Mouse (Mus musculus): ENCODE measurements around the gene Itpka. TPM values are rescaled to one million over a fixed set of nuclear protein-coding genes. Genes with fewer than 3 reads are reported as not detected.
"Not testable (repeated sequence)": the region's sequence is repeated elsewhere in the genome, so short reads cannot be mapped to it uniquely, and the experiment has no call there.

Itpka gene
- polyA plus RNA-seq (2016; fragmentation: Nextera tagmentation; extraction: Ambion mirVana) = 0.34 and 0.96 TPM in 2 replicates

DNA sequence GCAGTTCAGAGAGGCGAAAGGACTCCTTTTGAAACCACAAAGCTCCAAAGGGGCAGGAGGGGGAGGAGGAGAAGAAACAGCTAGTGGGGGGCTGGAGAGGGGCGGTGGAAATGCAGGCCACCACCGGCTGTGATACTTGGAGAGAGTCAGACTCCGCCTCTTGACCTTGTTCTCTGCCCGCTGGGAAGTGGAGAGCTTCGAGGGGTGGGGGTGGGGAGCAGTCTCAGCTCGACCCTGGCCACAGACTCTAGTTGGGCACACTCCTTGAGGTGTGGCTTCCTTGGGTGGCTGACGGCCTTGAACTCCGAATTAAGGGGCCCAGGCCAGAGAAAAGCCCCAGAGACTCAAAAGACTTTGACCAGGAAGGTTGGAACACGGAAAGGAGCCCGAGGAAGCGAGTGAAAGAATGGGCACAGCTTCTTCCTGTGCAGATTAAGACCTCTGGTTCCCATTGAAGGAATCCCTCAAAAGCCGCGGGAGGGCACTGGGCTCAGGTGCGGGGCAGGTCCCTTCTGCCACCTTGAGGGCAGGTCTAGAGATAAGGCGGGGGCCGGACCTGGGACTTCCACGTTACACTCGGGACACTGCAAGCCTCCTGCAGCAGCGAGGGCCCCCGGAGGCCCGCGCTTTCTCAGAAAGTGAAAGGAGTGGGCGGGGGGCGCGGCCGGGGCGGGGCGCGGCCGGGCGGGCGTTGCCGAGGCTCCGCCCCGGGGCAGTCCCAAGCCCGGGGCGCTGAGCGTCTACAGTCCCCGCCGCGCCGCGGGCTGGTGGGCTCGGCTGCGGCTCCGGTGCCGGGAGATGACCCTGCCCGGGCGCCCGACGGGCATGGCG, at the start of gene Itpka:
TSS of gene Itpka (plus strand) at position 757 of the 831 bp plus-strand sequence.
- peaks cover 62% of the 10 kb centered on the region for H3K27me3 ChIP-seq (replicated peaks)
- peak within 1 kb of the TSS; percentile 32; the same call in 1 of the 2 replicates for H3K27ac ChIP-seq
- H3K9me3 ChIP-seq = no peaks in the 10 kb centered on the region

DNA sequence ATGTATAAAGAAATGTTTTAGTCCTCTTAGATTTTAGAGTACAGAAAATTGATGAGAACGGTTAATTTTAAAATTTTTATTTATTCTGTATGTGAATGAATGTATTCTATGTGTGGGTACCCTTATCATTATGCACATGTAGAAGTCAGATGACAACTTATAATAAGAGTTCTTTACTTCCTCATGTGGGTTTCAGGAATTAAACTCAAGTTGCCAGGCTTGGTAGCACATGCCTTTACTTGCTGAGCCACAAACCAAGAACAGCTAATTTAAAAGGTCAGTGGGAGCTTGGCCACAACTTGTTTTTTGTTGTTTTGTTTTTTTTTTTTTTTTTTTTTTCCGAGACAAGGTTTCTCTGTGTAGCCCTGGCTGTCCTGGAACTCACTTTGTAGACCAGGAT, 47.3 kb upstream of the Itpka start:
- Histone ChIP-seq H3K4me2 (replicated peaks) (no peak overlapping the region), H3K36me3 (peaks cover 8% of the 10 kb centered on the region; the same call in 1 of the 2 replicates), H3K4me3 (no peak overlapping the region), H3K4me1 (no peaks in the 10 kb centered on the region), H3K27ac (no peak overlapping the region), H3K9me3 (no peaks in the 10 kb centered on the region), H3K27me3 (replicated peaks) (no peaks in the 10 kb centered on the region), H3K9ac (no peak overlapping the region)
- ATAC-seq (ENCODE audit: low FRiP score, low read depth) = no peak
- WGBS = 76% methylated on average over 2 of the region's 2 CpGs

More for the DNA sequence above, at the start of gene Itpka:
- WGBS = under 1% methylated on average over 52 of the region's 53 CpGs
- H3K4me3 ChIP-seq = peak within 1 kb of the TSS; percentile 60
- H3K4me1 ChIP-seq = peaks cover 33% of the 10 kb centered on the region
- H3K36me3 ChIP-seq = no peaks in the 10 kb centered on the region
- peak within 1 kb of the TSS; percentile 69 for H3K9ac ChIP-seq
- H3K4me2 ChIP-seq (replicated peaks) = peak within 1 kb of the TSS; percentile 99
- ATAC-seq (ENCODE audit: low FRiP score, low read depth) = peak; percentile 64

DNA sequence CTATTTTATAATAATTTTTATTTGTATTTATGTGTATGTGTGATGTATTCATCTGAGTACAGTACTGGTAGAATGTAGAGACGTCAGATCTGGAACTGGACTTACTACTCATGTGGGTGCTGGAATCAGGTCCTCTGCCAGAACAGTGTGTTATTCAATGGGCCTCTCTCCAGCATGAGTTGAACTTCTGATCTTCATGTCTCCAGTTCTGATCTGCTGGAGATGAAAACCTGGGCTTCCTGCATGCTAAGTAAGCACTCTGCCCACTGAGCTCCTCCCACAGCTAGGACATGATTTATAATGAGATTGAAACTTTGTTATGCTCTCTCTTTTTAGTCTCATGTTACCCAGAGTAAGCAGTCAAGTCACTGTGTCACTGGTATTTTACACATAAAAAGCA, 46.0 kb upstream of the Itpka start:
- H3K4me3 ChIP-seq = no peak overlapping the region
- H3K27me3 ChIP-seq (replicated peaks) = no peaks in the 10 kb centered on the region
- ATAC-seq (ENCODE audit: low FRiP score, low read depth) = no peak
- H3K9me3 ChIP-seq = no peaks in the 10 kb centered on the region
- H3K9ac ChIP-seq = no peak overlapping the region
- 84% methylated on average over 1 of the region's 1 CpGs for WGBS
- H3K36me3 ChIP-seq = peaks cover 8% of the 10 kb centered on the region; the same call in 1 of the 2 replicates
- no peak overlapping the region for H3K27ac ChIP-seq
- no peak overlapping the region for H3K4me2 ChIP-seq (replicated peaks)
- H3K4me1 ChIP-seq = no peaks in the 10 kb centered on the region

DNA sequence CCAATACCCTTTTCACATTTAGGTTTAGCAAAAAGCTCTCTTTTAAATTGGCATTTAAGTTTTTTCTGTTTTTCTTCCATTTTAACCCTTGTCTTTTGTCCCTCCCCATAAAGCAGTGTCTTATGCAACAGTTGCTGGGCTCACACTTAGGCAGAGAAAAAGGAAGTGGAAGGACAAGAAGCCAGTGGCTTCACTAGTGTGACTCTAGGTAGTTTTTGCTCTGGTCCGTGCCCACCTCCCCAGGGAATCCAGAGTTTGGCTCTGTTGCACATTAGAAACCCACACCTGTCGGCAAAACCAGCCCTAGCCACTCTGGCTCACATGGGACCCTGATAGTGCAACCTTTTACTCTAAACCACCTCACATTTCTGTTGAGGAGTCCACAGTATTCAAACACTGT, 43.7 kb upstream of the Itpka start:
- Histone ChIP-seq H3K27ac (no peak overlapping the region), H3K9ac (no peak overlapping the region), H3K27me3 (replicated peaks) (no peaks in the 10 kb centered on the region), H3K4me2 (replicated peaks) (no peak overlapping the region), H3K36me3 (peaks cover 6% of the 10 kb centered on the region; the same call in 1 of the 2 replicates), H3K9me3 (no peaks in the 10 kb centered on the region), H3K4me1 (no peaks in the 10 kb centered on the region), H3K4me3 (no peak overlapping the region)
- ATAC-seq (ENCODE audit: low FRiP score, low read depth) = no peak
- WGBS = 87% methylated on average over 2 of the region's 2 CpGs

DNA sequence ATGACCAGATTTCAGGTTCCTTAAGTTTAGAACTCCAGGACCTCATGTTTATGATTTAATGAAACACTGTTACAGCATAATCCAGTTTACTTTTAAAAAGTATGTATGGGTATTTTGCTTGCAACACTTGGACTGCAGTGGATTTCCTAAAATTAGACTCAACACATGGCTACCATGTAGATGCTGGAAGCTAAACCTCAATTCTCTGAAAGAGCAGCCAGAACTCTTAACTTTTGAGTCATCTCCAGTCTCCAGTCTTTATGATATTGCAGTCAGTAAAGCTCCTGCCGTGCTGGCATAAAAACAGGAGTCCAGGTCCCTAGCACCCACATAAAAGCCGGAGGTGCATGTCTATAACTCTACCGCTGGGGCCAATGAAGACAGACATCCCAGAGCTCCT, 42.2 kb upstream of the Itpka start:
- WGBS = 89% methylated on average over 3 of the region's 3 CpGs
- Histone ChIP-seq H3K4me2 (replicated peaks) (no peak overlapping the region), H3K36me3 (peaks cover 4% of the 10 kb centered on the region; the same call in 1 of the 2 replicates), H3K9ac (no peak overlapping the region), H3K4me3 (no peak overlapping the region), H3K27ac (no peak overlapping the region), H3K9me3 (no peaks in the 10 kb centered on the region), H3K27me3 (replicated peaks) (no peaks in the 10 kb centered on the region), H3K4me1 (no peaks in the 10 kb centered on the region)
- ATAC-seq (ENCODE audit: low FRiP score, low read depth) = no peak

DNA sequence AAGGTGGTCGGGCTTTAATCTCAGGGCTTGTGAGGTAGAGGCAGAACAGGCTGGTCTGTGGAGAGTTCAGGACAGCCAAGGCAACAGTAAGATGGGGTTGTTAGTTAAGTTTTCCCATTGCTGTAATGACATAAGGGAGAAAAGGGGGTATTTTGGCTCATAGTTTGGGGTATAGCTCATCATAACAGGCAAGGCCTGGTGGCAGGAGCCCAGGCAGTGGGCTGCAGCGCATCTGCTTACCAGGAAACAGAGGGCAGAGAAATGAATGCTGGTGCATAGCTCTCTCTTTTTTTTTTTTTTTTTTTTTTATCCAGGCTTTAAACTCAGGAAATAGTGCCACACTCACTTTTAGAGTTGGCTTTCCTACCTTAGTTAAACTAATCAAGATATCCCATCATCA, 39.0 kb upstream of the Itpka start:
- H3K4me2 ChIP-seq (replicated peaks) = no peak overlapping the region
- no peak overlapping the region for H3K9ac ChIP-seq
- no peak overlapping the region for H3K4me3 ChIP-seq
- peaks cover 30% of the 10 kb centered on the region for H3K36me3 ChIP-seq
- H3K4me1 ChIP-seq = no peaks in the 10 kb centered on the region
- no peaks in the 10 kb centered on the region for H3K9me3 ChIP-seq
- no peak overlapping the region for H3K27ac ChIP-seq
- no peak for ATAC-seq (ENCODE audit: low FRiP score, low read depth)
- 94% methylated on average over 2 of the region's 2 CpGs for WGBS
- no peaks in the 10 kb centered on the region for H3K27me3 ChIP-seq (replicated peaks)

DNA sequence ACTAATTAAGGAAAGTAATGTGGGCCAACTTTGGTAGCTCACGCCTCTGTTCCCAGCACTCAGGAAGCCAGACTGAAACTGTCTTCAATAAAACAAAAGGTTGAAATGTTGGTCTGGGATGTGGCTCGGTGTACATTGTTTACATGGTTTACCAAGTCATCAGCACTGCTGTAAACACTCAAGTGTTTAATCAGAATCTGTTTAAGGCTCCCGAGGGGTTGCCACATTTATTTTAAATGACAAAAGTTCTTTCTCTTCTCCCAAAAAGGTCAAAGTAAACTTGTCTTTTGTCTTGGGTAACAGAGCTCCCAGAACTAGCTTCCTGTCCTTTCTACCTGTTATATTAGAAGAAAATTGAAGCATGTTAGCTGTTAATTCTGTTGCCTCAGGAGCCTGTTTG, 34.5 kb upstream of the Itpka start:
- Histone ChIP-seq H3K4me2 (replicated peaks) (no peak overlapping the region), H3K9me3 (no peaks in the 10 kb centered on the region), H3K9ac (no peak overlapping the region), H3K4me3 (no peak overlapping the region), H3K36me3 (peaks cover 64% of the 10 kb centered on the region), H3K27me3 (replicated peaks) (no peaks in the 10 kb centered on the region), H3K4me1 (no peaks in the 10 kb centered on the region), H3K27ac (no peak overlapping the region)
- no peak for ATAC-seq (ENCODE audit: low FRiP score, low read depth)
- 87% methylated on average over 3 of the region's 3 CpGs for WGBS

DNA sequence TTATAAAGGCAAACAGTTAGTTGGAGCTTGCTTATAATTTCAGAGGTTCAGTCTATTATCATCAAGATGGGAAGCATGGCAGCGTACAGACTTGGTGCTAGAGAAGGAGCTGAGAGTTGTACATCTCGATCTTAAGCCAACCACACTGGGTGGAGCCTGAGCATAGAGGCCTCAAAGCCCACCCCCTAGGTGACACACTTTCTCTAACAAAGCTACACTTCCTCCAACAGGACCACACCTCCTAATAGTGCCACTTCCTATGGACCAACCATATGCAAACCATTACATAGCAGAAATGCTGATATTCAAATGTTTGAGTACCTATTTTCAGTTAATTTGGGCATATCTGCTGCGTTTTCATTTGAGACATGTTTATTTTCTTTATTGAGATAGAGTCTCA, 32.1 kb upstream of the Itpka start:
- H3K4me1 ChIP-seq = no peaks in the 10 kb centered on the region
- H3K27ac ChIP-seq = no peak overlapping the region
- H3K9ac ChIP-seq = no peak overlapping the region
- no peak overlapping the region for H3K4me3 ChIP-seq
- no peaks in the 10 kb centered on the region for H3K27me3 ChIP-seq (replicated peaks)
- peaks cover 69% of the 10 kb centered on the region for H3K36me3 ChIP-seq
- H3K9me3 ChIP-seq = no peaks in the 10 kb centered on the region
- WGBS = 97% methylated on average over 3 of the region's 3 CpGs
- ATAC-seq (ENCODE audit: low FRiP score, low read depth) = no peak
- no peak overlapping the region for H3K4me2 ChIP-seq (replicated peaks)

DNA sequence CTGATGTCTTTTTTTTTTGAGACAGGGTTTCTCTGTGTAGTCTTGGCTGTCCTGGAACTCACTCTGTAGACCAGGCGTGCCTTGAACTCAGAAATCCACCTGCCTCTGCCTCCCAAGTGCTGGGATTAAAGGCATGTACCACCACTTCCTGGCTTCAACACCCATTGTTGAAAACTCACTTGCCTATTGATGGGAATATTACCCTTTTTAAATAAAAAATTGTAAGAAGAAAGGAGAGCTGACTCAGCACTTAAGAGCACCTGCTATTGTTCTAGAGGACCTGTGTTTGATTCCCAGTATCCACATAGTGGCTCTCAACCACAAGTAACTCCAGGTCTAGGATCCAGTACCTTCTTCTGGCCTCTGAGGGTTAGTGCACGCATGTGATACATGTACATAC, 26.3 kb upstream of the Itpka start:
- H3K9me3 ChIP-seq; H3K27ac ChIP-seq; H3K4me2 ChIP-seq (replicated peaks); H3K4me1 ChIP-seq; H3K4me3 ChIP-seq; H3K27me3 ChIP-seq (replicated peaks); ATAC-seq (ENCODE audit: low FRiP score, low read depth); H3K9ac ChIP-seq: not testable (repeated sequence)
- 97% methylated on average over 2 of the region's 2 CpGs for WGBS
- peaks cover 59% of the 10 kb centered on the region for H3K36me3 ChIP-seq

DNA sequence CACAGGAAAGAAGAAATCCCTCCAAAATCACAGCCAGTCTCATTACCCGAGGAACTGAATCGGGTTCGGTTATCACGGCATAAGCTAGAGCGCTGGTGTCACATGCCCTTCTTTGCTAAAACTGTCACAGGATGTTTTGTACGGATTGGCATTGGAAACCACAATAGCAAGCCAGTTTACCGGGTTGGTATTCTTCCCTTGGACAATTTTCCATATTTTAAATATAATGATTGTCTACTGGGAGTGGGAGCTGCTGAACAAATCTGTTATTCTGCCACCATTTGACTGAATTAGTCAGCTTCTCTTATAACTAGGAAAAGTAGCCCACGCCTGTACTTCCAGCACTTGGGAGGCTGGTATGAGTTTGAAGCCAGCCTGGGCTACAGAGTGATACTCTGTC, 21.1 kb upstream of the Itpka start:
- Histone ChIP-seq H3K4me1 (no peaks in the 10 kb centered on the region), H3K27me3 (replicated peaks) (no peaks in the 10 kb centered on the region), H3K4me3 (no peak overlapping the region), H3K4me2 (replicated peaks) (no peak overlapping the region), H3K27ac (no peak overlapping the region), H3K9me3 (no peaks in the 10 kb centered on the region), H3K36me3 (peaks cover 73% of the 10 kb centered on the region), H3K9ac (no peak overlapping the region)
- 96% methylated on average over 8 of the region's 8 CpGs for WGBS
- ATAC-seq (ENCODE audit: low FRiP score, low read depth) = no peak

DNA sequence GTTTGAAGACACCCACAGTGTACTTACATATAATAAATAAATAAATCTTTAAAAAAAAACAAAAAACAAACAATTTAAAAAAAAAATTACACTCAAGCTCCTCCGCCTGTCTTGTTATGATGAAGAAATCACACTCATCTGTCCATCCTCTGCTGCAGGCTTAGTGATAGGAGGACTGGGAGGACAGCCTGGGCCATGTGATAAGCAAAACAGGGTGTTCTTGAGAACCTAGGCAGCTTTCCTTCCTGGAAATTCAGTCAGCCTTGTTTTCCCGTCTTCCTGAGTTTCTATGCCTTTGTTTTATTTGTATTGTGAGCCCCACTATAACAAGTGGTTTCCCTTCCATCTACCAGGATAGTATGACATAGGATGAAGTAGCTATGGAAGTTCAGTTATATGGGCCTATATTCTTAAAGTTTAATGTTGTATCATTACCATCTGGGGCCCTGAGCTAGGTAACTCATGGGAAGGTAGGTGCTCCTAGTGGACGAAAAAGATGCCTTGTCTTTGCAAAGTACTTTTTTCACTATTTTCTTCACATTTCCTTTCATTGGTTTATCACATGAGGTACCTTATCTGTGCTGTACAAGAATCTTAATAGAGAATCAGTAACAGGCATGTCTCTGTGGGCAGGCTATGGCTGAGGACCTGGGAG, 14.2 kb upstream of the Itpka start:
- H3K9me3 ChIP-seq = no peaks in the 10 kb centered on the region
- H3K4me1 ChIP-seq = no peaks in the 10 kb centered on the region
- WGBS = 91% methylated on average over 3 of the region's 3 CpGs
- H3K36me3 ChIP-seq = peaks cover 93% of the 10 kb centered on the region
- H3K4me2 ChIP-seq (replicated peaks) = no peak overlapping the region
- ATAC-seq (ENCODE audit: low FRiP score, low read depth) = no peak
- no peak overlapping the region for H3K4me3 ChIP-seq
- no peak overlapping the region for H3K27ac ChIP-seq
- H3K9ac ChIP-seq = no peak overlapping the region
- H3K27me3 ChIP-seq (replicated peaks) = no peaks in the 10 kb centered on the region

DNA sequence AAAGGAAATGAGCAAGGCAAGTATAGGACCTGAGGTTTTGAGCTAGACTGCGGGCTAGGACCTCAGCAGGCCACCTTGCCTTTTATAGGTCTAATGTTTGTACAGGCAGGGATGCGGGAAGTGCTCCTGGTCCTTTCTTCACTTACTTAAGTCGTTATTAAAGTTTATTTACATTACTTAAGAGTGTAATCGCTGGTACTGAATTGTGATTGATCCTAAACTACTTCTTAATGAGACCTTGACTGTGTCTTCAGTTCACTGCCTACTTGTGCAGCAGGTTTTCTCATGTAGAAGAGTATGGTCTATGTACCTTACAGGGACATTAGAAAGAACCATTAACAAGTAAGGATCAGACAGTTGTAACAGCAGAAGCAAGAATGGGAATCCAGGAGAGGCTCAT, 11.4 kb upstream of the Itpka start:
- Histone ChIP-seq H3K27me3 (replicated peaks) (no peaks in the 10 kb centered on the region; the same call in 1 of the 2 replicates), H3K9me3 (no peaks in the 10 kb centered on the region), H3K27ac (no peak overlapping the region), H3K4me1 (no peaks in the 10 kb centered on the region), H3K36me3 (peaks cover 94% of the 10 kb centered on the region), H3K4me3 (no peak overlapping the region), H3K9ac (no peak overlapping the region), H3K4me2 (replicated peaks) (no peak overlapping the region)
- WGBS = 87% methylated on average over 4 of the region's 4 CpGs
- no peak for ATAC-seq (ENCODE audit: low FRiP score, low read depth)
